Mouse (Mus musculus) liver, embryonic 11.5 days (tissue): ENCODE results near the gene B020031M17Rik. TPM values are rescaled to one million over a fixed set of nuclear protein-coding genes. Genes with fewer than 3 reads are reported as not detected.
A peak's percentile ranks its signal among the peaks of the same experiment; 100 is the strongest.
"Not testable (repeated sequence)": the region's sequence is repeated elsewhere in the genome, so short reads cannot be mapped to it uniquely, and the experiment has no call there.

Experiments
- ATAC-seq: fragments of 200-750 bp; cut with Nextera tagmentation; replicated peaks from 2 replicates; pipeline ENCODE4 v1.8.0; 2017; ENCODE audit warnings: moderate number of reproducible peaks, mild to moderate bottlenecking, moderate TSS enrichment, moderate library complexity; ENCODE audit not compliant: low FRiP score
- DNase-seq: peaks from one replicate; pipeline ENCODE4 v3.0.0-alpha.2; 2017; ENCODE audit warnings: low spot score
- H3K27ac ChIP-seq: fragments of 300-500 bp; sonication (generic); 2 replicates; pipeline ENCODE4 v1.5.1; 2014; ENCODE audit warnings: mild to moderate bottlenecking, low read depth, low read length, control low read depth
- H3K27me3 ChIP-seq: fragments of 300-500 bp; sonication (generic); replicated peaks from 2 replicates; pipeline ENCODE4 v1.6.1; 2014; ENCODE audit warnings: low read length, mixed read lengths; ENCODE audit not compliant: control insufficient read depth, insufficient read depth
- H3K36me3 ChIP-seq: fragments of 300-500 bp; sonication (generic); 2 replicates; pipeline ENCODE4 v1.6.1; 2014; ENCODE audit warnings: mild to moderate bottlenecking, low read length, moderate library complexity, mixed read lengths; ENCODE audit not compliant: control insufficient read depth, insufficient read depth
- H3K4me1 ChIP-seq: fragments of 300-500 bp; sonication (generic); replicated peaks from 2 replicates; pipeline ENCODE4 v1.6.1; 2014; ENCODE audit warnings: low read length, mixed read lengths; ENCODE audit not compliant: control insufficient read depth, insufficient read depth
- H3K4me2 ChIP-seq: fragments of 300-500 bp; sonication (generic); 2 replicates; pipeline ENCODE4 v1.6.1; 2014; ENCODE audit warnings: mild to moderate bottlenecking, control low read depth, moderate library complexity
- H3K4me3 ChIP-seq: fragments of 300-500 bp; sonication (generic); 2 replicates; pipeline ENCODE4 v1.5.1; 2014; ENCODE audit warnings: low read depth, low read length, control low read depth
- H3K9ac ChIP-seq: fragments of 300-500 bp; sonication (generic); 2 replicates; pipeline ENCODE4 v1.6.1; 2014; ENCODE audit warnings: low read depth, low read length, control low read depth
- H3K9me3 ChIP-seq: fragments of 300-500 bp; sonication (generic); 2 replicates; pipeline ENCODE4 v1.6.1; 2016; ENCODE audit warnings: low read length, inconsistent platforms, mixed read lengths; ENCODE audit not compliant: control insufficient read depth
- WGBS: fragments of 180-500 bp; shearing (Covaris S2); extraction: QIAGEN DNeasy Blood & Tissue Kit; methylation state at CpG from one replicate; pipeline ENCODE4 v1.1.7; 2014; 5-methylcytosine and 5-hydroxymethylcytosine counted together
- polyA plus RNA-seq: library from polyadenylated mRNA; unstranded; fragments of >200 nt; fragmentation: Nextera tagmentation; extraction: Ambion mirVana; gene quantifications from 2 replicates; pipeline ENCODE4 v1.2.1, GENCODE M21; 2014

Gene B020031M17Rik
- polyA plus RNA-seq = not detected in 2 replicates

DNA sequence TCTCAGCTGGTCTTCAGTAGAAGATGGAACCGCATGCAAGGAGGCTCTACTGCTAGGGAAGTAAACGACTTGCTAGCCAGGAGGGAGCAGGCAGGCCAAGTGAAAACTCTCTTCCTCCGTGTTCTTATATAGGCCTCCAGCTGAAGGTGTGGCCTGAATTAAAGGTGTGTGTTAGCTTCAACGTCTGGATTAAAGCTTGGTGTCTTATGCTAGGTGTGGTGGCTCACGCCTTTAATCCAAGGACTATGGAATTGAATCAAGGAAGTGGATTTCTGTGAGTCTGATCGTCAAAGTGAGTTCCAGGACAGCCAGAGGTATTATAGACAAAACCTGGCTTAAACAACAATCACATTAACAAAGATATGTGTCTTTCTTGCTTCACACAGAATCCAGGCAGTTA lies at the start of gene B020031M17Rik:
TSS of gene B020031M17Rik (minus strand) at position 101 of the 400 bp plus-strand sequence.
- DNase-seq, H3K9ac ChIP-seq, H3K4me2 ChIP-seq, H3K36me3 ChIP-seq, H3K9me3 ChIP-seq, H3K4me1 ChIP-seq, H3K4me3 ChIP-seq, H3K27ac ChIP-seq, ATAC-seq, H3K27me3 ChIP-seq: not testable (repeated sequence)
- WGBS = 63% methylated on average over 3 of the region's 6 CpGs

DNA sequence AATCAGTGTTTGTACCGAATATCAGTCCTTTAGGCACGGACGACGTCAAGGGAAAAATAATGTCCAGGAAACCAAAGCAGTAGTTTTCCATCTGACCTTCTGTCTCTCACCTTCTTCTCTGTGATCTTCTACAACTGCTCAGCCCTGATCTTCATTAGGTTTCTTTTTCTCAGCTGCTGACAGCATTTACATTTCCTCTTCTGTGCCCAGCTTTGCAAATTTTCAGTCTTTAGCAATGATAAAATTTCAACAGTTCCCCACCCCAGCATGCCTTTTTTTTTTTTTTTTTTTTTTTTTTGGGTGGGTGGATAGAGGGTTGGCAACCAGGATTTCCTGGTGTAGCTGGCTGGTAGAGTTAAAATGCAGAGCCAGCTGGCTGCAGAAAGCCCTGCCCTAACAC lies 48.6 kb upstream of the B020031M17Rik start:
- H3K27ac ChIP-seq, DNase-seq, H3K9me3 ChIP-seq, H3K9ac ChIP-seq, H3K36me3 ChIP-seq, H3K4me3 ChIP-seq, H3K4me1 ChIP-seq, H3K27me3 ChIP-seq, ATAC-seq, H3K4me2 ChIP-seq: not testable (repeated sequence)
- WGBS = no CpG with 5 or more reads among the region's 4 CpGs

DNA sequence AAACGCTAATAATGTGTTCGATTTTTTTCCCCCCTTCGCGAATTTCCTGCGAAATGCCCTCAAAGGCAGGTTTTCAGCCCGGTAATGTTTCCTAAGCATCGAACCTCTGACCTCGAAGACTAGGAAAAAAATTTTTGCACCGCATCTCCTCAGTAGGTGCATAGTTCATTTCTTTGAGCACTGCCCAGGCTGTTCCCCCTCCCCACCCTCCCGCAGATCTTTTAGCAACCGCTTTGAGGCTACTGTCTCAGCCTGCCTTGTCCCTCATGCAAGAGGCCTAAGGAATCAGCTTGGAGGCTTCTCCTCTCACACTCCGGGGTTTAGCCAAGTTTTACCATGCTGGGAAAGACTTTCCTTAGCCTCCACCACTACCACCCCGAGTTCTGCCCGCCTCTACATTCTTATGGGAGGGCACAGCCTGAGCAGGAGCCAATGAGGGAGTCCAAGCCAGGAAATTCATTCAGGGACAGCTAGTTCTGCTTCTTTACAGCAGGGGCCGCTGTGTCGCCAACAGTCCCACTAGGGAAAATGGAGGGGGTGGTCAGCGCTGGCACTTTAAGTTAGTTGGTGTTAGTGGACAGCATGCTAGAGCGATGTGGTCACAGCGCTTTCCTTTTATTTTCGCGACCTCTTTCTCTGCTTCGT lies 48.0 kb upstream of the B020031M17Rik start:
- H3K9me3 ChIP-seq, H3K27me3 ChIP-seq, DNase-seq, H3K4me3 ChIP-seq, H3K27ac ChIP-seq, H3K36me3 ChIP-seq, H3K9ac ChIP-seq, H3K4me1 ChIP-seq, H3K4me2 ChIP-seq: not testable (repeated sequence)
- WGBS = no CpG with 5 or more reads among the region's 22 CpGs
- peak; percentile 47 for ATAC-seq

DNA sequence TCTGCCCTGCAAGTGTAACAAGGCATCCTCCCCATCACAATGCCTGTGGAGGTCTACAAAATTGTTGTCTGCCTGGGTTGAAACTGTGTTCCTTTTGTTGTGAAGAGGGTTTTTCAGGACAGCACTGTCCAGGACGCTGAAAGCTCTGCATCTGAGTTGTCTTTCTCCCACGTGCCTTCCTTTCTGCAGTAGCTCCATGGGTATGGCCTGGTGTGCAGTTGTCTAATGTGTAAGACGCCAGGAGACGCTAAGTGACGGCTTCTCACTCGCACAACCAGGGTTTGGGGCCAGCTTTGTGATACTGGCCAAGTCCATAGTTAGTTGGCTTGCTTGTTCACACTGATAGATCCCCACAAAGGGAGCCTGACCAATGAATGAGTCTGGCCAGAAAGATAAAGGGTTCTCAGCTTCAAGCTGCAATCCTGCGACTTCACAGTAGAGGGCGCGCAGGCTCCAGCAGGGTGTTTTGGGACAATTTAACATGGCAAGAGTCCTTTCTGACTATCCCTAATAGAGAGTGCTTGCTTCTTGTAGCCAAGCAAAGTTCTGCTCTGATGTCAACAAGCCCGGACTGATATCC lies 41.4 kb upstream of the B020031M17Rik start:
- not testable (repeated sequence) for H3K9ac ChIP-seq, H3K9me3 ChIP-seq, H3K27me3 ChIP-seq, H3K4me3 ChIP-seq, H3K4me2 ChIP-seq, H3K27ac ChIP-seq, H3K36me3 ChIP-seq, DNase-seq, H3K4me1 ChIP-seq
- no CpG with 5 or more reads among the region's 10 CpGs for WGBS
- peak; percentile 62; the same call in 1 of the 2 replicates for ATAC-seq

DNA sequence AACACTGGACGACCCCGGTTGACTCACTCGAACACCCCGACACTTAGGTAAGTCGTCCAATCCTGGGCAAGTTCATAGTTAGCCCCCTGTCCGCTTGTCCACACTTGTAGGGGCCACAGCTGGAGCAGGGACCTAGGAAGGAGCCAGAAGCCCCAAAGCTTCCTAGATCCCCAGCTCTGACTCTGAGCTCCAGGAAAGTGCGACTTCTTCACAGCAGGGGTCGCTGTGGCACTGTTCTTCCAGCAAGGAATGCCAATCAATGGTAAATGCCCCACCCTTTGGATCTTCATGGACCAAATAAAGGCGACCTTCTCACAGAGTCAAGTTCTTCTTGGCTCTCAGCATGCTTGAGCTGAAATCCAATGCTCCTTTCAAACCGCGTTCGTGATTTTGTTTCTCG lies 40.7 kb upstream of the B020031M17Rik start:
- not testable (repeated sequence) for H3K4me3 ChIP-seq, H3K9me3 ChIP-seq, H3K27me3 ChIP-seq, H3K36me3 ChIP-seq, H3K27ac ChIP-seq, H3K9ac ChIP-seq, DNase-seq, H3K4me1 ChIP-seq, H3K4me2 ChIP-seq
- ATAC-seq = 0 out of 2 replicates have a peak, but pooled peaks have one; percentile 10
- no CpG with 5 or more reads among the region's 13 CpGs for WGBS

DNA sequence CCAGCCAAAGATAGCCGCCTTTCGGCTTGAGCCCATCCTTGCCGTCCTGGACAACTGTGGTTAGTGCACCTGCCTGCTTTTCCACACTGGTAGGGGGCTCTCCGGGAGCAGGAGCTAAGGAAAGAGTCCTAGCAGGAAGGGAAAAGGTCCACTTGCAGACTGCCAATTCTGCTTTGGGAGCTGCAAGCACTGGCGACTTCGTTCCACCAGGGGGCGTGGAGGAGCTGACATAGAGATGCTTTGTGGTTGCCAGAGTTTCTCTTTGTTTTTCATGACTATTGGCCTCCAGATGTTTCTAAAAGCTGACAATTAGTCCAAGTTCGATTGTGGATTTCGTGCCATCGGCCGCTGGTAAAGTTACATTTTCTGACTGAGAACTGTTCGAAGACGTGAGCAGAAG lies 18.6 kb upstream of the B020031M17Rik start:
- not testable (repeated sequence) for H3K4me1 ChIP-seq, H3K4me3 ChIP-seq, DNase-seq, H3K4me2 ChIP-seq, H3K36me3 ChIP-seq, H3K27me3 ChIP-seq, H3K27ac ChIP-seq, ATAC-seq, H3K9ac ChIP-seq, H3K9me3 ChIP-seq
- no CpG with 5 or more reads among the region's 13 CpGs for WGBS

DNA sequence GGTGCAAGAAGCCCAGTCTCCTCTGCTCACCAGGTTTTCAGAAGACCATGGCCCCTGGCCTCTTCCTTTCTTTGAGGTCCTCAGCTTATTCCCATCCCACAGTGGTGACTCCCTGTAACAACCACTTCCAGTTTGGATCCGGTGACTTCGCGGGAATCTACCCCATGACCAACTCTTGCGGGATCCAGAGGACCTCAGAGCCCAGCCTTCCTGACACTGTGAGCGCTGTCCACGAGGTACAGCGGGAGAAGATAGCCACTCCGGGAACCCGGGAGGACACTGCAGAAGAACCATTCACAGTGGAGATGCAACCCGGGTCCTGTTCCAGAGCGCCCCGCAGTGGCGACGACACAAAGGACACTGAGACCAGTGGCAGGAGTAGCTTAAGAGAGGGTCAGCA lies 17.6 kb upstream of the B020031M17Rik start:
- DNase-seq, ATAC-seq, H3K9me3 ChIP-seq, H3K27ac ChIP-seq, H3K4me1 ChIP-seq, H3K36me3 ChIP-seq, H3K4me2 ChIP-seq, H3K9ac ChIP-seq, H3K4me3 ChIP-seq, H3K27me3 ChIP-seq: not testable (repeated sequence)
- WGBS = no CpG with 5 or more reads among the region's 14 CpGs

DNA sequence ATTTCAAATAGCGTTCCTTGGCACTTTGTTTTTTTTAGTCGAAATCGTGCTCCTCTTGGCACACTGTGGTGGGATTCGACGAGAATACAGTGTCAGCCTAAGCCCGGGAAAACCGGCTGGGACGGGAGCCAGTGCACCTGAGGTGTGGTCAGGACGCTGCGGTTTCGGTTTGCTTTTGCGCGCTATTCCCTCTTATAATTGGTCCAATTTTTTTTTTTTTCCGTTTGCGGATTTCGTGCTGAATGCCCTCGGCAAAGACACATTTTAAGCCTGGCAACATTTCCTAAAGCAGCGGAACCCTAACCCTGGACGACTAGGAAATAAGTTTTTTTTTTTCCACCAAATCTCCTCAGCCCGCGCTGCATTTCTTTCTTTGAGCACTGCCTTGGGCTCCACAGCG lies 15.4 kb upstream of the B020031M17Rik start:
- H3K9me3 ChIP-seq, H3K27ac ChIP-seq, H3K36me3 ChIP-seq, ATAC-seq, H3K9ac ChIP-seq, H3K27me3 ChIP-seq, DNase-seq, H3K4me1 ChIP-seq: not testable (repeated sequence)
- under 1% methylated on average over 17 of the region's 22 CpGs for WGBS
- 0 out of 2 replicates have a peak overlapping the region, but pooled peaks have one; percentile 15 for H3K4me3 ChIP-seq
- peak overlapping the region; percentile 29; the same call in 1 of the 2 replicates for H3K4me2 ChIP-seq
